Mouse (Mus musculus) embryonic facial prominence, embryonic 13.5 days (tissue): ENCODE measurements around the gene Gm8947. TPM values are rescaled to one million over a fixed set of nuclear protein-coding genes. Genes with fewer than 3 reads are reported as not detected.
"Not testable (repeated sequence)": the region's sequence is repeated elsewhere in the genome, so short reads cannot be mapped to it uniquely, and the experiment has no call there.

Source experiments
- ATAC-seq: fragments of 200-750 bp; cut with Nextera tagmentation; 2 replicates; pipeline ENCODE4 v1.8.0; 2017; ENCODE audit warnings: low read depth; ENCODE audit not compliant: insufficient number of reproducible peaks, insufficient read depth, low FRiP score, low TSS enrichment
- H3K27ac ChIP-seq: fragments of 300-500 bp; sonication (generic); 2 replicates; pipeline ENCODE4 v1.5.1; 2015; ENCODE audit warnings: moderate library complexity, mild to moderate bottlenecking, inconsistent platforms
- H3K27me3 ChIP-seq: fragments of 300-500 bp; sonication (generic); 2 replicates; pipeline ENCODE4 v1.6.1; 2015; ENCODE audit warnings: mild to moderate bottlenecking, inconsistent platforms
- H3K36me3 ChIP-seq: fragments of 300-500 bp; sonication (generic); 2 replicates; pipeline ENCODE4 v1.6.1; 2015; ENCODE audit warnings: mild to moderate bottlenecking, inconsistent platforms
- H3K4me1 ChIP-seq: fragments of 300-500 bp; sonication (generic); 2 replicates; pipeline ENCODE4 v1.6.1; 2015; ENCODE audit warnings: inconsistent platforms
- H3K4me2 ChIP-seq: fragments of 300-500 bp; sonication (generic); 2 replicates; pipeline ENCODE4 v1.6.1; 2015; ENCODE audit warnings: moderate library complexity, mild to moderate bottlenecking, inconsistent platforms
- H3K4me3 ChIP-seq: fragments of 300-500 bp; sonication (generic); 2 replicates; pipeline ENCODE4 v1.5.1; 2015; ENCODE audit warnings: mild to moderate bottlenecking, inconsistent platforms
- H3K9ac ChIP-seq: fragments of 300-500 bp; sonication (generic); 2 replicates; pipeline ENCODE4 v1.6.1; 2015; ENCODE audit warnings: mild to moderate bottlenecking, inconsistent platforms
- H3K9me3 ChIP-seq: fragments of 300-500 bp; sonication (generic); 2 replicates; pipeline ENCODE4 v1.6.1; 2016; ENCODE audit warnings: inconsistent platforms
- WGBS: fragments of 180-500 bp; shearing (Covaris S2); methylation state at CpG from one replicate; pipeline ENCODE4 v1.1.7; 2015; ENCODE audit warnings: mixed read lengths; 5-methylcytosine and 5-hydroxymethylcytosine counted together
- polyA plus RNA-seq: library from polyadenylated mRNA; unstranded; fragments of >200 nt; fragmentation: Nextera tagmentation; extraction: Ambion mirVana; gene quantifications from 2 replicates; pipeline ENCODE4 v1.2.1, GENCODE M21; 2015

Gm8947 gene
- polyA plus RNA-seq, 1 experiment from 2014 or later: not detected

DNA sequence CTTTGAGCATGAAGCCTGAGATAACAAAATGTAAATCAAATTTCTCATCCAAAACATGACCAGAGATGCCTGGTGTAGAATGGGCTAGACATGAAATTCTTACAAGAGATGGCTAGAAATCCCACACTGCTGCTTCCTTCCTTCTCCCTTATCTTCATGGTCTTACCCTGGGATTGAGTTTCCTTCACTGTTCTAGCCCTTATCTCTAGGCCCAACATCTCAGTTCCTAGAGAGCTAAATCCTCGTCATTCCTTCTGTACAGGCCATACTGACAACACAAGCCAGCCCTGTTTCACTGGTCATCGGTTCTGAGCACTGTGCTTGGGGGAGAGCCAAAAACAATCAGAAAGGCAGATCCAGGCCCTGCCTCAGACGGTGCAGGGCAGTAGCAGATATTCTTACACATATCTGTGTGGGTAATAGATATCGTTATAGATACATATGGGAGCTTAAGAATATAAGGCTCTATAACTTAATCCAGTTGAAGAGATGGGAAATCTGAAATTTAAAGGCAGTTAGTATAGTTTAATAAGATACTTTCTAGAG lies 5.2 kb upstream of the Gm8947 start:
- H3K9me3 ChIP-seq, H3K4me3 ChIP-seq, H3K27ac ChIP-seq, H3K4me1 ChIP-seq, H3K9ac ChIP-seq, H3K36me3 ChIP-seq, H3K4me2 ChIP-seq, H3K27me3 ChIP-seq, ATAC-seq: not testable (repeated sequence)
- WGBS: 83% methylated on average over 4 of the region's 4 CpGs

DNA sequence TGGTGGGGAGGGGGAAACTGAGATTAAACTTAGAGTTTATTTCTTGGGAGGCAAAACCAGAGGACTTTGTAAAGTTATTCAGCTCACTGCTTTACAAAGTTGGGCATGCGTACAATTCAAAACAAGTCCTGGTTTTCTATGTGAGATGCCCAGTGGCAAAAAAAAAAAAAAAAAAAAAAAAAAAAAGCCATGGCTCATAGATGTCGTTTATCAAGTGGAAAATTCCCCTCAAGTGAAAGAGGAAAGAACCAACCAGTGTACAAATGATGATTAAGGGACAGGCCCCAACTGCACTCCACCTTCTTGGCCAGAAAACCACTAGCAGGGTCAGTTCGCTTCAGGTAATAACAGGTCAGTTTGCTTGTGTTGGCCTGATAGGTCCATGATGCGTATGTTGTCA lies 3.7 kb upstream of the Gm8947 start:
- no peak overlapping the region for H3K9ac ChIP-seq
- H3K27me3 ChIP-seq: no peaks in the 10 kb centered on the region
- H3K4me2 ChIP-seq: no peak overlapping the region
- 77% methylated on average over 4 of the region's 4 CpGs for WGBS
- no peak for ATAC-seq
- H3K27ac ChIP-seq: no peak overlapping the region
- no peaks in the 10 kb centered on the region for H3K9me3 ChIP-seq
- H3K4me3 ChIP-seq: no peak overlapping the region
- no peaks in the 10 kb centered on the region for H3K4me1 ChIP-seq
- H3K36me3 ChIP-seq: no peaks in the 10 kb centered on the region

DNA sequence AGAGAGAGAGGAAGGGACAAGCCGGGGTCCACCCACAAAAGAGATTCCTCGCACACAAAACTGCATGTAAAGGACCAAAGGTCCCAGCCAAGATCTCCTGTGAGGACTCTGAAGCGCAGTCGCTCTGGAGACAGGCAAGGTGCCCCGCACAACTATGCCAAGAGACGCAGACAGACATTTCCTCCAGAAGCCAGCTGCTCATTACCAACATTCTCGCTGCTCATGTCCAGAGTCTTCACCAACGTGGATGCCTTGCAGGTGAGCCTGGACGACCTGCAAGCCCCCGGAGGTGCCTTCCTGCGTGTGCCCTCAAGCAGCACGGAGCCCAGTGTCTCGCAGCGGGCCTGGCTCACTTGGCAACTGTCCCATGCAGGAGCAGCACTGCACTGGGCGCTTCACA lies 563 bp downstream of the Gm8947 start:
- WGBS: 91% methylated on average over 15 of the region's 15 CpGs
- H3K27me3 ChIP-seq, H3K27ac ChIP-seq, H3K9me3 ChIP-seq, H3K36me3 ChIP-seq, H3K4me1 ChIP-seq, H3K4me2 ChIP-seq, H3K9ac ChIP-seq, H3K4me3 ChIP-seq, ATAC-seq: not testable (repeated sequence)

DNA sequence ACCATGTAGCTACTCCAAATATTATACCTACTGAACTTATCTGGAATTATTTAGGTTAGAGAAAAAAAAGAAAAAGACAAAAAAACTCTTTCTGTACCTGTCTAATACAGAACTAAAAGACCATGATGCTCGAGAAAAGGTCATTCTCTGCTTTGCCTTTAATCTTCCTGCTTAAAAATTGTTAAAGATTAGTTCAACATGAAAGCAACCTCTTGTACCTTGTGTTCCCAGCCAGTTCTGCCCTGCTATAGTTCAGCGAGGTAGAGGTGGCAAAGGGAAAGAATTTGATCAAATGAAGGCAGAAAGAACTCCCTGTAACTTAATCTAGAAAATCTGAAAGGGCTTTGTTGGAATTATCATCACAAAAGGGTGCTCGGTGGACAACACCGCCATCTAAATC lies 3.8 kb downstream of the Gm8947 start:
- H3K27ac ChIP-seq, H3K4me1 ChIP-seq, H3K27me3 ChIP-seq, H3K4me2 ChIP-seq, H3K9ac ChIP-seq, H3K36me3 ChIP-seq, H3K9me3 ChIP-seq, ATAC-seq, H3K4me3 ChIP-seq: not testable (repeated sequence)
- 66% methylated on average over 4 of the region's 4 CpGs for WGBS

DNA sequence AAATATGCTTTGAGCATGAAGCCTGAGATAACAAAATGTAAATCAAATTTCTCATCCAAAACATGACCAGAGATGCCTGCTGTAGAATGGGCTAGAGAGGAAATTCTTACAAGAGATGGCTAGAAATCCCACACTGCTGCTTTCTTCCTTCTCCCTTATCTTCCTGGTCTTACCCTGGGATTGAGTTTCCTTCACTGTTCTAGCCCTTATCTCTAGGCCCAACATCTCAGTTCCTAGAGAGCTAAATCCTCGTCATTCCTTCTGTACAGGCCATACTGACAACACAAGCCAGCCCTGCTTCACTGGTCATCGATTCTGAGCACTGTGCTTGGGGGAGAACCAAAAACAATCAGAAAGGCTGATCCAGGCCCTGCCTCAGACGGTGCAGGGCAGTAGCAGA lies 4.5 kb downstream of the Gm8947 start:
- H3K4me2 ChIP-seq, H3K9me3 ChIP-seq, H3K4me1 ChIP-seq, H3K27me3 ChIP-seq, H3K9ac ChIP-seq, H3K27ac ChIP-seq, H3K36me3 ChIP-seq, ATAC-seq, H3K4me3 ChIP-seq: not testable (repeated sequence)
- 76% methylated on average over 3 of the region's 3 CpGs for WGBS

DNA sequence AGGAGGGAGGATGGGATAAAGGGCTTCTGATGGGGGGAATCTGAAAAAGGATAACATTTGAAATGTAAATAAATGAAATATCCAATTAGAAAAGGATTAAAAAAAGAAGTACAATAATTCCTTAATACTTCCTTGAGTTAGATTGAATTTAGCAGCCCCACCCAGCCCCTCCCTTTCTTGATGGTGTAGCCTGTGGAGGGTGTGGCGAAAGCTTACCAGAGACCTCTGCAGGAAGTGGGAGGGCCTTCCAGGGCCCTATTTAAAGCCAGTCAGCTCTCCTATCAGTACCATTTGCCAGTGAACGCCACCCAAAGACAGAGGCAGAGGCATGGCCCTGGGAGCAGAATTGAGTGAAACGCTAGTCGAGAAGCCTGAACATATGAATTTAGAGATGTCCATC lies 5.9 kb downstream of the Gm8947 start, which contains the start of gene Gm47995:
Gene Gm47995 (plus strand): TSS at position 329 of the 400 bp plus-strand sequence.
- H3K4me3 ChIP-seq, ATAC-seq, H3K27me3 ChIP-seq, H3K4me2 ChIP-seq, H3K27ac ChIP-seq, H3K9ac ChIP-seq, H3K4me1 ChIP-seq, H3K36me3 ChIP-seq, H3K9me3 ChIP-seq: not testable (repeated sequence)
- WGBS: 75% methylated on average over 3 of the region's 4 CpGs

DNA sequence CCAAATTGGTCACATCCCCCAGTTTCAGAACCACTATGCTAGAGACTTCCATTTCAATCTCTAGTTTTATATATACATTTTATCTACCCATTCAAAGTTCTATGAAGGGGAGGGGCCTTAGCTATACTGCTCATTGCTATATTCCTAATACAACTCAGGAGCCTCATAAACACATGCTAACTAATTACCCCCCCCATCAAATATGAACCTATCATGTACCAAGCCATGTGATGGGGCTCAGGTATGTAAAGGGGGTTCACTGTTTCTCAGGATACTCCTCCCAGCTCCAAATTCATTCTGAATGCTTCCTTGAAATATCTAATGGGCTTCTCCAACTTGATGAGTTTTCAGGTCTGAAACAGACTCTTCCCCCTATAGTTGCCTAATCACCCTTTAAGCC lies 8.4 kb downstream of the Gm8947 start:
- H3K4me3 ChIP-seq, H3K4me1 ChIP-seq, H3K27ac ChIP-seq, H3K9ac ChIP-seq, H3K27me3 ChIP-seq, H3K4me2 ChIP-seq, H3K36me3 ChIP-seq, H3K9me3 ChIP-seq: not testable (repeated sequence)
- ATAC-seq: peak; percentile 67; the same call in 1 of the 2 replicates

DNA sequence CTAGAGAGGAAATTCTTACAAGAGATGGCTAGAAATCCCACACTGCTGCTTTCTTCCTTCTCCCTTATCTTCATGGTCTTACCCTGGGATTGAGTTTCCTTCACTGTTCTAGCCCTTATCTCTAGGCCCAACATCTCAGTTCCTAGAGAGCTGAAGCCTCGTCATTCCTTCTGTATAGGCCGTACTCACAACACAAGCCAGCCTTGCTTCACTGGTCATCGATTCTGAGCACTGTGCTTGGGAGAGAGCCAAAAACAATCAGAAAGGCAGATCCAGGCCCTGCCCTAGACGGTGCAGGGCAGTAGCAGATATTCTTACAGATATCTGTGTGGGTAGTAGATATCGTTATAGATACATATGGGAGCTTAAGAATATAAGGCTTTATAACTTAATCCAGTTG lies 10.6 kb downstream of the Gm8947 start:
- H3K9ac ChIP-seq, H3K4me3 ChIP-seq, H3K27me3 ChIP-seq, H3K27ac ChIP-seq, H3K36me3 ChIP-seq, H3K4me2 ChIP-seq, ATAC-seq, H3K4me1 ChIP-seq, H3K9me3 ChIP-seq: not testable (repeated sequence)
- 88% methylated on average over 4 of the region's 5 CpGs for WGBS

DNA sequence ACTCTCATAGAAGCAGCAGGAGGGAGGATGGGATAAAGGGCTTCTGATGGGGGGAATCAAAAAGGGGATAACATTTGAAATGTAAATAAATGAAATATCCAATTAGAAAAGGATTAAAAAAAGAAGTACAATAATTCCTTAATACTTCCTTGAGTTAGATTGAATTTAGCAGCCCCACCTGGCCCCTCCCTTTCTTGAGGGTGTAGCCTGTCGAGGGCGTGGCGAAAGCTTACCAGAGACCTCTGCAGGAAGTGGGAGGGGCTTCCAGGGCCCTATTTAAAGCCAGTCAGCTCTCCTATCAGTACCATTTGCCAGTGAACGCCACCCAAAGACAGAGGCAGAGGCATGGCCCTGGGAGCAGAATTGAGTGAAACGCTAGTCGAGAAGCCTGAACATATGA lies 11.6 kb downstream of the Gm8947 start, which contains the start of gene 3110040M04Rik:
Gene 3110040M04Rik (plus strand): TSS at position 304 of the 400 bp plus-strand sequence.
- H3K4me3 ChIP-seq: not testable (repeated sequence)

DNA sequence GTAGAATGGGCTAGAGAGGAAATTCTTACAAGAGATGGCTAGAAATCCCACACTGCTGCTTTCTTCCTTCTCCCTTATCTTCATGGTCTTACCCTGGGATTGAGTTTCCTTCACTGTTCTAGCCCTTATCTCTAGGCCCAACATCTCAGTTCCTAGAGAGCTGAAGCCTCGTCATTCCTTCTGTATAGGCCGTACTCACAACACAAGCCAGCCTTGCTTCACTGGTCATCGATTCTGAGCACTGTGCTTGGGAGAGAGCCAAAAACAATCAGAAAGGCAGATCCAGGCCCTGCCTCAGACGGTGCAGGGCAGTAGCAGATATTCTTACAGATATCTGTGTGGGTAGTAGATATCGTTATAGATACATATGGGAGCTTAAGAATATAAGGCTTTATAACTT lies 16.3 kb downstream of the Gm8947 start:
- not testable (repeated sequence) for H3K27ac ChIP-seq, H3K27me3 ChIP-seq, H3K9me3 ChIP-seq, H3K36me3 ChIP-seq, H3K4me2 ChIP-seq, H3K9ac ChIP-seq, H3K4me3 ChIP-seq, H3K4me1 ChIP-seq
- peak; percentile 37; the same call in 1 of the 2 replicates for ATAC-seq
- WGBS: 72% methylated on average over 4 of the region's 5 CpGs

More for the DNA sequence above, 11.6 kb downstream of the Gm8947 start, which contains the start of gene 3110040M04Rik:
- no CpG with 5 or more reads among the region's 6 CpGs for WGBS
- not testable (repeated sequence) for H3K9ac ChIP-seq, H3K36me3 ChIP-seq, H3K9me3 ChIP-seq, H3K27ac ChIP-seq, H3K27me3 ChIP-seq, ATAC-seq, H3K4me1 ChIP-seq, H3K4me2 ChIP-seq

DNA sequence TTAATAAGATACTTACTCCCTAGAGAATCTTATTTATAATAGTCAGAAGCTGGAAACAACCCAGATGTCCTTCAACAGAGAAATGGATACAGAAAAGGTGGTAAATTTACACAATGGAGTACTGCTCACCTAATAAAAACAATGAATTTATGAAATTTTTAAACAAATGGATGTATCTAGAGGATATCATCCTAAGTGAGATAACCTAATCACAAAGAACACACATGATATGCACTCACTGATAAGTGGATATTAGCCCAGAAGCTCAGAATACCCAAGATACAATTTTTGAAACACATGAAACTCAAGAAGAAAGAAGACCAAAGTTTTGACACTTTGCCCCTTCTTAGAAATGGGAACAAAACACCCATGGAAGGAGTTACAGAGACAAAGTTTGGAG lies 16.8 kb downstream of the Gm8947 start:
- not testable (repeated sequence) for H3K9ac ChIP-seq, H3K27me3 ChIP-seq, H3K4me1 ChIP-seq, H3K36me3 ChIP-seq, H3K9me3 ChIP-seq, H3K27ac ChIP-seq, ATAC-seq, H3K4me3 ChIP-seq, H3K4me2 ChIP-seq

DNA sequence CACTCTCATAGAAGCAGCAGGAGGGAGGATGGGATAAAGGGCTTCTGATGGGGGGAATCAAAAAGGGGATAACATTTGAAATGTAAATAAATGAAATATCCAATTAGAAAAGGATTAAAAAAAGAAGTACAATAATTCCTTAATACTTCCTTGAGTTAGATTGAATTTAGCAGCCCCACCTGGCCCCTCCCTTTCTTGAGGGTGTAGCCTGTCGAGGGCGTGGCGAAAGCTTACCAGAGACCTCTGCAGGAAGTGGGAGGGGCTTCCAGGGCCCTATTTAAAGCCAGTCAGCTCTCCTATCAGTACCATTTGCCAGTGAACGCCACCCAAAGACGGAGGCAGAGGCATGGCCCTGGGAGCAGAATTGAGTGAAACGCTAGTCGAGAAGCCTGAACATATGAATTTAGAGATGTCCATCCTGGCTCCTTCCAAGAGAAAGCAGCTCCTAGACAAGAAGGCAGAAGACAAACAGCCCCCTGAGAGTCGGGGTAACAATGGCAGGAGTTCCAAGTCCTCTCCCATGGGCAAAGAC lies 17.7 kb downstream of the Gm8947 start, which contains the start of gene Gm47996:
Gene Gm47996 (plus strand): TSS at position 308 of the 532 bp plus-strand sequence.
- WGBS: 84% methylated on average over 5 of the region's 8 CpGs
- H3K27me3 ChIP-seq, ATAC-seq, H3K27ac ChIP-seq, H3K4me3 ChIP-seq, H3K9ac ChIP-seq, H3K36me3 ChIP-seq, H3K4me1 ChIP-seq, H3K9me3 ChIP-seq, H3K4me2 ChIP-seq: not testable (repeated sequence)
